Mouse (Mus musculus) liver, embryonic 16.5 days (tissue): Measurements from ENCODE around the gene Crtam. TPM values are rescaled to one million over a fixed set of nuclear protein-coding genes. Genes with fewer than 3 reads are reported as not detected.

ENCODE experiments used
- ATAC-seq: fragments of 200-750 bp; cut with Nextera tagmentation; 2 replicates; pipeline ENCODE4 v1.8.0; 2017; ENCODE audit warnings: low read depth, mild to moderate bottlenecking, moderate number of reproducible peaks, moderate library complexity
- H3K27ac ChIP-seq: fragments of 300-500 bp; sonication (generic); 2 replicates; pipeline ENCODE4 v1.5.1; 2014; ENCODE audit warnings: mild to moderate bottlenecking, low read length
- H3K27me3 ChIP-seq: fragments of 300-500 bp; sonication (generic); 2 replicates; pipeline ENCODE4 v1.6.1; 2014; ENCODE audit warnings: low read depth, low read length, mixed read lengths; ENCODE audit not compliant: control insufficient read depth, insufficient read depth
- H3K36me3 ChIP-seq: fragments of 300-500 bp; sonication (generic); 2 replicates; pipeline ENCODE4 v1.6.1; 2014; ENCODE audit warnings: mild to moderate bottlenecking; ENCODE audit not compliant: control insufficient read depth, insufficient read depth
- H3K4me1 ChIP-seq: fragments of 300-500 bp; sonication (generic); 2 replicates; pipeline ENCODE4 v1.6.1; 2014; ENCODE audit warnings: low read depth, low read length, mixed read lengths; ENCODE audit not compliant: control insufficient read depth
- H3K4me2 ChIP-seq: fragments of 300-500 bp; sonication (generic); 2 replicates; pipeline ENCODE4 v1.6.1; 2014; ENCODE audit warnings: low read depth, low read length, mixed read lengths
- H3K4me3 ChIP-seq: fragments of 300-500 bp; sonication (generic); 2 replicates; pipeline ENCODE4 v1.5.1; 2014; ENCODE audit warnings: low read depth, mild to moderate bottlenecking, low read length
- H3K9ac ChIP-seq: fragments of 300-500 bp; sonication (generic); 2 replicates; pipeline ENCODE4 v1.6.1; 2014; ENCODE audit warnings: low read depth, low read length
- H3K9me3 ChIP-seq: fragments of 300-500 bp; sonication (generic); replicated peaks from 2 replicates; pipeline ENCODE4 v1.6.1; 2016; ENCODE audit warnings: low read length; ENCODE audit not compliant: control insufficient read depth
- WGBS: fragments of 180-500 bp; shearing (Covaris S2); extraction: QIAGEN DNeasy Blood & Tissue Kit; methylation state at CpG from one replicate; pipeline ENCODE4 v1.1.7; 2014; ENCODE audit not compliant: insufficient replicate concordance; 5-methylcytosine and 5-hydroxymethylcytosine counted together
- polyA plus RNA-seq: library from polyadenylated mRNA; unstranded; fragments of >200 nt; fragmentation: Nextera tagmentation; extraction: Ambion mirVana; gene quantifications from 2 replicates; pipeline ENCODE4 v1.2.1, GENCODE M21; 2015

Gene Crtam
- polyA plus RNA-seq, 1 experiment from 2014 or later = 0.07 TPM

DNA sequence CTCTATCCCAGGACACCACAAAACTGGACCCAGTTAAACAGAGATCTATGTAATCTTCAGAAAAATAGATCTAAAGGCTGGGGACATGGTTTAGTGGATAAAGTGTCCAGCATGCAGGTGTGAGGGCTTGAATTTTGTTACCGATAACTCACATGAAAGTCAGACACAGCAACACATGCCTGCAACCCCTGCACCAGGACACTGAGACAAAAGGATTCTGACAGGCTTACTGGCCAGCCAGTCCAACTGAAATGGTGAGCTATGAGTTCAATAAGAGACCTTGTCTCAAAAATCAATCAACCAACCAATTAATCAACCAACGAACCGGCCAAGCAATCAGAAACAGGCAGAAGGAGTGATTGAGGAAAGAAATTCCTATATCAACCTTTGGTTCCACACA lies 20.7 kb downstream of the Crtam start:
- no peak for ATAC-seq
- no peak overlapping the region for H3K4me2 ChIP-seq
- no peak overlapping the region for H3K27ac ChIP-seq
- no peak overlapping the region for H3K4me3 ChIP-seq
- WGBS = 61% methylated on average over 3 of the region's 3 CpGs
- no peaks in the 10 kb centered on the region for H3K9me3 ChIP-seq
- H3K4me1 ChIP-seq = no peaks in the 10 kb centered on the region
- no peaks in the 10 kb centered on the region for H3K36me3 ChIP-seq
- no peaks in the 10 kb centered on the region for H3K27me3 ChIP-seq
- H3K9ac ChIP-seq = no peak overlapping the region

DNA sequence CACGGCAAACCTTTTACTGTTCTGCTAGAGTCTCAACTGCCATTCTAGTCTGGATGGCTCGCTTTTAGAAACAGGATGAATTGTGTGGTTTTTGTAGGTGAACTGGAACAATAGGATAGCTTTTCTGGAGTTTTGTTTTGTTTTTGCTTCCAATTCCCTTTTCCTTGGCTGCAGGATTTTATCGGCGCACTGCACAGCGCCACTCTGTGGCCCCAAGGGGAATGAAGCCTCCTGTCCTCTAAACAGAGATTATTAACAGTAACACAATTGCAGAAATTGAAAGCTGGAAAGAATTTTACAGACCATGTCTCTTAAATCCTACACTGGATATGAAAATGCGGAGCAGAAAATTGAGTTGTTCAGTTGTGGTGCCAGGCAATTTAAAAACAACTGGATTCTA lies 21.9 kb downstream of the Crtam start:
- Histone ChIP-seq H3K9me3 (no peaks in the 10 kb centered on the region), H3K4me2 (no peak overlapping the region), H3K27me3 (no peaks in the 10 kb centered on the region), H3K27ac (no peak overlapping the region), H3K9ac (no peak overlapping the region), H3K36me3 (no peaks in the 10 kb centered on the region), H3K4me1 (no peaks in the 10 kb centered on the region), H3K4me3 (no peak overlapping the region)
- 29% methylated on average over 6 of the region's 6 CpGs for WGBS
- ATAC-seq = no peak

DNA sequence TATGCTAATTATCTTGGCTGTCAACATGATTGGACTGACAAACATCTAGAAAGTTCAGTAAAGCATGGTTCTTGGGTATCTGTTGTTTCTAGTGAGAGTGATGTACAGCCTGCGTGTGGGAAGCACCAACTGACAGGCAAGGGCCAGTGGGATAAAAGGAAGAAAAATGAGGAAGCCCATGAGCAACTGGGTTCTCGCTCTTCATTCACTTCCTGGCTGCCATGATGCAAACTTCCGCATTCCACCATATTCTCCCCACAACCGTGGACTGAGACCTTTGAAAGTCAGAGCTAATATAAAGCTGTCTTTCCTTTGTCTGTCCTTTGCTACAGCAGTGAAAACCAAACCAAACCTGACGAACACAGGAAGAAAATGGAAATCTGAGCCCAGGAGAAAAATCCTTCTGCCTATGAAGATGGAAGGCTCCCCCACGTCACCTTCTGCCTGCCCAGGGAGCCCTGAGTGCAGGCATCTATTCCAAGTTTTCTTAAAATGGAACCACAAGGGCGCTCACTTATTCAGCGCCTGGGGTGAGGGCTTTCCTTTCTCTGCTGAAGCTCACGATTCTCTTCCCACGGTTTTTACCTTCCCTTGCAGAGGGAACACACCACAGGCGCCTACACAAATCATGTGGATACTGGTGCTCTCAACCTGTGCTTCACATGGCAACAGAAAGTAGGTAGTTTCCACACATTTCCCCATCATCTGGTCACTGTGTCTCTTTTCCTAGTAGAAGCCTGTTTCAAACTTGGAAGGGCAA lies 30.2 kb downstream of the Crtam start:
- WGBS = 55% methylated on average over 11 of the region's 11 CpGs
- Histone ChIP-seq H3K4me1 (no peaks in the 10 kb centered on the region), H3K27ac (no peak overlapping the region), H3K4me3 (no peak overlapping the region), H3K9ac (no peak overlapping the region), H3K36me3 (no peaks in the 10 kb centered on the region), H3K27me3 (no peaks in the 10 kb centered on the region), H3K9me3 (no peaks in the 10 kb centered on the region), H3K4me2 (no peak overlapping the region)
- ATAC-seq = no peak

DNA sequence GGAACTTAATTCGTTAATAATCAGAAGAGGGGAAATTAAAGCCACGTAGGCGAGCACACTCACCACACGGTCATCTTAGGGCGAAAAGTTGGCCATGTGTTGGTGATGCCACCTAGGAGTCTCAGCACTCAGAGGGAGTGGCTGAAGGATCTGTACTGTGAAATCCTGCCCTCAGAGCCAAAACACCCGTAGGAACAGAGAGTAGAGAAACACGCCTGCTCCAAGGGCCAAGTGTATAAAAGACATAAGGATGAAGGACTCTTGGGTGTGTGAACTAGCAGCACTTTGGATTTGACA lies 40.1 kb downstream of the Crtam start:
- Histone ChIP-seq H3K9me3 (no peaks in the 10 kb centered on the region), H3K9ac (no peak overlapping the region), H3K27me3 (peaks cover 30% of the 10 kb centered on the region), H3K4me3 (no peak overlapping the region), H3K36me3 (no peaks in the 10 kb centered on the region), H3K4me1 (no peaks in the 10 kb centered on the region), H3K4me2 (no peak overlapping the region), H3K27ac (no peak overlapping the region)
- 23% methylated on average over 7 of the region's 7 CpGs for WGBS
- ATAC-seq = no peak

DNA sequence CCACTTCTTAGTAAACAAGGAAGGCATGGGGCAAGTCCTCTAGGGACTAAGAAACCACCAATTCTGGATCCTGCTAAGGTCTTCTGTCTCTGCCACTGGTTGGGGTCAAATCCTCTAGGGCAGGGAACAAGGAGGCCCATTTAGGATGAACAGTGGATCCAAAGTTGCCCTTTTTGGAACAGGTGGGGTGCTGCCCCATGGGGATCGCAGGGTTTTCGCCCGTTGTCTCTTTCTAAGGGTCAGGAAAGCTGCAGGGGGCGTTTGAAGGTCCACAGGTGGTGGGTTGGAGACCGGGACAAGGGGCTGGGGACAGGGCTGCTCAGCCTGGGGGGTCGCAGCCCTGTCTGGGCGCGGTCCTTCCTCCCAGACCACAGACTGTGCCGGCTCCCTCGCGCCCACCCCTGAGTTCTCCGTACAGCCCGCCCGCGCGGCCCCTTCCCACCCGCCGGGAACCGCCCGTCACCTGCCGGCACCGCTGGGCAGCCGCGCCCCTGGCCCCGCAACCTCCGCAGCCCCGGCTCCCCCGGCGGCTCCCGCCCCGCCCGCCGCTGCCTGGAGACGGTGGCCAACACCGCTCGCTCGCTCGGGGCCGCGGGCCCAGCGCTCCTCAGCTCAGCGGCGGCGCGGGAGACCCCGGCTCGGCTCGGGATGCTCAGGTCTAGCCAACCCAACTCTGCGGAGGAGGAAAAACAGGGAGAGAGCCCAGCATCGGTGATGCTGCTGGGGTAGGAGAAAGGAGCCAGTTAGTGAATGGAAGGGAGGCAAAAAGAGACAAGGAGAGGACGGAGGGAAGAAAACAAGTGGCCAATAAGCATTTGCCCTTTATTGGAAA lies 40.6 kb downstream of the Crtam start, which contains the start of gene Jhy:
Gene Jhy, minus strand, starts transcription at position 533 of the 832 bp plus-strand sequence.
- no peaks in the 10 kb centered on the region for H3K36me3 ChIP-seq
- H3K27ac ChIP-seq = no peak within 1 kb of the TSS
- H3K27me3 ChIP-seq = peaks cover 30% of the 10 kb centered on the region
- WGBS = 2% methylated on average over 41 of the region's 51 CpGs
- no peaks in the 10 kb centered on the region for H3K4me1 ChIP-seq
- H3K4me2 ChIP-seq = 0 out of 2 replicates have a peak within 1 kb of the TSS, but pooled peaks have one; percentile 24
- no peak within 1 kb of the TSS for H3K4me3 ChIP-seq
- ATAC-seq = no peak
- no peaks in the 10 kb centered on the region for H3K9me3 ChIP-seq
- H3K9ac ChIP-seq = no peak within 1 kb of the TSS

DNA sequence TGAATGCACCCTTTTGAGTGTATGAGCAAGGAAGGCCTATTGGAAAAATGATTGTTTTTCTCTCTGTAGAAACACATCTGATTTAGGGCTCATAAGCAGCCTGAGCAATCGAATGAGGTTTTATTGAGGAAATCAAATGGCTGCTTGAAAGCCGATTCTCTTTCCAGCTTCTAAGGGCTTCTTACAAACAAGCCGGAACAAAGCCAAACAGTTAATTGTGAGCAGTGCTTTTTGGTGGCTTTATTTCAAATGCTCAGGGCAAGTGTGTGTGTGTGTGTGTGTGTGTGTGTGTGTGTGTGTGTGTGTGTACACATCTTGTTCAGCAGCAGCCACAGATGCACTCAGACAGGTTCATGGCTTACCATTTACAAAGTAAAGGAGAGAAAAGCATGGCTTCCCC lies 43.0 kb downstream of the Crtam start:
- H3K27ac ChIP-seq = no peak overlapping the region
- peaks cover 30% of the 10 kb centered on the region for H3K27me3 ChIP-seq
- no peaks in the 10 kb centered on the region for H3K4me1 ChIP-seq
- no peak overlapping the region for H3K4me2 ChIP-seq
- no peak overlapping the region for H3K4me3 ChIP-seq
- H3K9me3 ChIP-seq = no peaks in the 10 kb centered on the region
- no peak for ATAC-seq
- H3K36me3 ChIP-seq = no peaks in the 10 kb centered on the region
- no peak overlapping the region for H3K9ac ChIP-seq
- 57% methylated on average over 3 of the region's 3 CpGs for WGBS

DNA sequence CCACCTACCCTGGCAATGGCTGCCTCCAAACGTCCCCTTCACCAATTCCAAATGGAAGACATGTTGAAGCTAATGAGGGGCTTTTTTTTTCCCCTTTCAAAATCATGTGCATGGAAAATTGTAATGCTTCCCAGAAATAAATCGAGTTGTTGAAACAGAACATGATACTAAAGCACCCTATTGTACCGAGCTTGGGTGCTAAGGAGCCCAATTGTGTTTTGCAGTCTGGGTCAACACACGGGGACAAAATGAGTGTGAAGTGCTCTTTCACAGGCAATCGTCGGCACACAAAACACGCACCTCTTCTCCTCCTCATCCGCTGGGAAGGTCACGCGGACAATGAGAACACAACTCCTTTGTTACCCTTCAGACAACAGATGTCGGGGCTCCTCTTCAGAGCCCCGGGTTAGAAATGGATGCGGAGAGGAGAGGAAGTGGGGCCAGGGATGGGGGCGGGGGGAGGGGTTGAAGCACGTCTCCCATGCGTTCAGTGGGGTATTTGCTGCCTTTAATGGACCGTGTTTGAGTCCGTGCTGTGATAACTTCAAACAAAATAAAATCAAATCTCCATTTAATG lies 55.3 kb downstream of the Crtam start:
- no peak for ATAC-seq
- Histone ChIP-seq H3K9me3 (no peaks in the 10 kb centered on the region), H3K27ac (no peak overlapping the region), H3K27me3 (no peaks in the 10 kb centered on the region), H3K4me2 (no peak overlapping the region), H3K4me3 (no peak overlapping the region), H3K4me1 (no peaks in the 10 kb centered on the region), H3K36me3 (no peaks in the 10 kb centered on the region), H3K9ac (no peak overlapping the region)
- 53% methylated on average over 18 of the region's 18 CpGs for WGBS

DNA sequence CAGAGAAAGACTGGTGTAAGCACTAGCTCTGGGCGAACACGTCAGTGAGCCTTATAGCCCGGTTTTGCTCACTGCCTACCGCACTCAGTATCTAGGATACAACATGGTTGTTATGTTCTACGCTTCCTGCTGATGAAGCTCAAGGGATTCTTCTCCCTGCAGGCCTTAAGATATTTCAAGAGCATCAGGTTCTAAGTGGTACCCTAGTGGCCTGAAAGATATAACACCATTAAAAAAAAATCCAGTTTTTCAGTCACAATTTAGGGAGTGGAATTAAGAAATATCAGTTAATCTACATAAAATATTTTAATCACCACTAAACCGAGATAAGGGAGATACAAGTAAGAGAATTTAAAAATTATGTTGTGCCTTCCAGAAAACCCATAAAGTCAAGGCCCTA lies 56.0 kb downstream of the Crtam start:
- H3K9me3 ChIP-seq = no peaks in the 10 kb centered on the region
- no peak overlapping the region for H3K4me2 ChIP-seq
- H3K4me1 ChIP-seq = no peaks in the 10 kb centered on the region
- H3K27ac ChIP-seq = no peak overlapping the region
- no peak overlapping the region for H3K4me3 ChIP-seq
- H3K27me3 ChIP-seq = no peaks in the 10 kb centered on the region
- ATAC-seq = no peak
- 73% methylated on average over 6 of the region's 6 CpGs for WGBS
- H3K9ac ChIP-seq = no peak overlapping the region
- H3K36me3 ChIP-seq = no peaks in the 10 kb centered on the region

DNA sequence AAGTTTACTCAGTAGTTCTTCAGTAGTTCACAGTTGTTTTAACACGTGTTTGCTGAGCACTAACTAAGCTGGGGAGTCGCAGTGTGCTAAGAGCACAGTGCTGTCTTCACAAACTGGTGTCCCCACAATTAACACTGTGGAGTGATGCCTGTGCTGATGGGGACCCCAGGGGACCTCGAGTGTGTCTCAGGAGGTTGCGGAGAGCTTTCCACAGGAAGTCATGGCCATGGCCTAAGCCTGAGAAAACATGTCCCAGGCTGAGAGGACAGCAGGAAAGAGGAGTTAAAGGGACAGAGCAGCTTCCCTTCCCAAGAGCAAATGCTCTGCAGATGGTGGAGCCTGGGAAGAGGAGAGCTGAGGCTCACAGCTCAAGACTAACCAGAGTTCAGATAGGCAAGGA lies 57.3 kb downstream of the Crtam start:
- Histone ChIP-seq H3K4me1 (no peaks in the 10 kb centered on the region), H3K4me3 (no peak overlapping the region), H3K36me3 (no peaks in the 10 kb centered on the region), H3K9me3 (no peaks in the 10 kb centered on the region), H3K27me3 (no peaks in the 10 kb centered on the region), H3K4me2 (no peak overlapping the region), H3K27ac (no peak overlapping the region), H3K9ac (no peak overlapping the region)
- WGBS = 34% methylated on average over 4 of the region's 4 CpGs
- ATAC-seq = no peak
